Mouse (Mus musculus) hindbrain, embryonic 14.5 days (tissue): ENCODE results near the gene Shmt2. TPM values are rescaled to one million over a fixed set of nuclear protein-coding genes. Genes with fewer than 3 reads are reported as not detected.

Source experiments
- ATAC-seq: fragments of 200-750 bp; cut with Nextera tagmentation; 2 replicates; pipeline ENCODE4 v1.8.0; 2017; ENCODE audit warnings: moderate number of reproducible peaks, mild to moderate bottlenecking, moderate TSS enrichment, moderate library complexity; ENCODE audit not compliant: low FRiP score
- DNase-seq: peaks from one replicate; pipeline ENCODE4 v3.0.0-alpha.2; 2015; ENCODE audit warnings: low spot score
- H3K27ac ChIP-seq: fragments of 300-500 bp; sonication (generic); 2 replicates; pipeline ENCODE4 v1.5.1; 2014; ENCODE audit warnings: mild to moderate bottlenecking, moderate library complexity
- H3K27me3 ChIP-seq: fragments of 300-500 bp; sonication (generic); 2 replicates; pipeline ENCODE4 v1.6.1; 2014; ENCODE audit warnings: mild to moderate bottlenecking, low read length, mixed read lengths; ENCODE audit not compliant: control insufficient read depth, insufficient read depth
- H3K36me3 ChIP-seq: fragments of 300-500 bp; sonication (generic); replicated peaks from 2 replicates; pipeline ENCODE4 v1.6.1; 2014; ENCODE audit not compliant: control insufficient read depth, insufficient read depth
- H3K4me1 ChIP-seq: fragments of 300-500 bp; sonication (generic); replicated peaks from 2 replicates; pipeline ENCODE4 v1.6.1; 2014; ENCODE audit warnings: antibody characterized with exemption, low read length, mixed read lengths; ENCODE audit not compliant: control insufficient read depth, insufficient read depth
- H3K4me2 ChIP-seq: fragments of 300-500 bp; sonication (generic); replicated peaks from 2 replicates; pipeline ENCODE4 v1.6.1; 2014; ENCODE audit warnings: mild to moderate bottlenecking, moderate library complexity
- H3K4me3 ChIP-seq: fragments of 300-500 bp; sonication (generic); replicated peaks from 2 replicates; pipeline ENCODE4 v1.5.1; 2014; ENCODE audit warnings: mild to moderate bottlenecking, low read length
- H3K9ac ChIP-seq: fragments of 300-500 bp; sonication (generic); 2 replicates; pipeline ENCODE4 v1.6.1; 2014
- H3K9me3 ChIP-seq: fragments of 300-500 bp; sonication (generic); 2 replicates; pipeline ENCODE4 v1.6.1; 2016; ENCODE audit warnings: low read length; ENCODE audit not compliant: control insufficient read depth
- WGBS: fragments of 180-500 bp; shearing (Covaris S2); extraction: QIAGEN DNeasy Blood & Tissue Kit; methylation state at CpG from one replicate; pipeline ENCODE4 v1.1.7; 2014; 5-methylcytosine and 5-hydroxymethylcytosine counted together
- polyA plus RNA-seq: library from polyadenylated mRNA; unstranded; fragments of >200 nt; fragmentation: Nextera tagmentation; extraction: Ambion mirVana; gene quantifications from 2 replicates; pipeline ENCODE4 v1.2.1, GENCODE M21; 2014

Gene Shmt2
- polyA plus RNA-seq, 1 experiment from 2014 or later: 45.6 TPM

- no peak overlapping the region for H3K4me3 ChIP-seq
- H3K27ac ChIP-seq: 0 out of 2 replicates have a peak overlapping the region, but pooled peaks have one; percentile 36
- peaks cover 28% of the 10 kb centered on the region; the same call in 1 of the 2 replicates for H3K4me1 ChIP-seq
- WGBS: 27% methylated on average over 7 of the region's 7 CpGs
- H3K27me3 ChIP-seq: peaks cover 10% of the 10 kb centered on the region; the same call in 1 of the 2 replicates
- H3K36me3 ChIP-seq: peaks cover 50% of the 10 kb centered on the region
- H3K9ac ChIP-seq: no peak overlapping the region
- H3K9me3 ChIP-seq: no peaks in the 10 kb centered on the region
- peak; percentile 24; the same call in 1 of the 2 replicates for ATAC-seq
- peak; percentile 84 for DNase-seq
- no peak overlapping the region for H3K4me2 ChIP-seq
Observed at GRCm38 (mm10) chr10:127537854-127538583, 15.8 kb upstream of the Shmt2 start.

- Histone ChIP-seq H3K27ac (peak overlapping the region; percentile 86; the same call in 1 of the 2 replicates), H3K4me3 (no peak overlapping the region), H3K4me1 (peaks cover 31% of the 10 kb centered on the region; the same call in 1 of the 2 replicates), H3K9ac (no peak overlapping the region), H3K9me3 (no peaks in the 10 kb centered on the region), H3K36me3 (peaks cover 37% of the 10 kb centered on the region), H3K4me2 (0 out of 2 replicates have a peak overlapping the region, but pooled peaks have one; percentile 16), H3K27me3 (peaks cover 11% of the 10 kb centered on the region; the same call in 1 of the 2 replicates)
- peak; percentile 32; the same call in 1 of the 2 replicates for ATAC-seq
- 7% methylated on average over 8 of the region's 8 CpGs for WGBS
- peak; percentile 75 for DNase-seq
Observed at GRCm38 (mm10) chr10:127536586-127537314, 14.5 kb upstream of the Shmt2 start.

DNA sequence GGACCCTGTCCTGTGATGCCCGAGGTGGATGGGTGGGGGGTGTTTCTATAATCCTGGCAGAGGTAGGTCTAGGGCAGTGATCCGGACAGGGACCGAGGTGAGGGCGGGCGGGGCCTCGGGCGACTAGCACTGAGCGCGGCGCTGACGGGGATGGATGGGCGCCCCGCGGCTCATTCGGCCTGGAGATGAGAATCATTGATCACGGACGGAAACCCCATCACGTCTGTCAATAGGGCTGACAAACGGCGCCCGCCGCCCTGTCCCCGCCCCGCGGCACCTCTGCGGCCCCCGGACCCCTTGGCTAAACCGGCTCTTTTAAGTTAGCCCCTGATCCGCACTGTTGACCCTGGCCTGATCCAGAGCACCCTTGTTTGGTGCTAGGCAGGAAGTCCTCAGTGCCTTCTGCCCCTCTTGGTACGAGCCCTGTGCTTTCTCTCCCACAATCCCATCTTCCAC, 12.7 kb upstream of the Shmt2 start:
- Histone ChIP-seq H3K9ac (peak overlapping the region; percentile 81), H3K4me1 (peaks cover 48% of the 10 kb centered on the region), H3K36me3 (peaks cover 19% of the 10 kb centered on the region), H3K27me3 (peaks cover 14% of the 10 kb centered on the region), H3K9me3 (no peaks in the 10 kb centered on the region), H3K4me3 (peak overlapping the region; percentile 65), H3K27ac (peak overlapping the region; percentile 86), H3K4me2 (peak overlapping the region; percentile 84)
- WGBS: under 1% methylated on average over 30 of the region's 30 CpGs
- no peak for ATAC-seq
- DNase-seq: no peak

DNA sequence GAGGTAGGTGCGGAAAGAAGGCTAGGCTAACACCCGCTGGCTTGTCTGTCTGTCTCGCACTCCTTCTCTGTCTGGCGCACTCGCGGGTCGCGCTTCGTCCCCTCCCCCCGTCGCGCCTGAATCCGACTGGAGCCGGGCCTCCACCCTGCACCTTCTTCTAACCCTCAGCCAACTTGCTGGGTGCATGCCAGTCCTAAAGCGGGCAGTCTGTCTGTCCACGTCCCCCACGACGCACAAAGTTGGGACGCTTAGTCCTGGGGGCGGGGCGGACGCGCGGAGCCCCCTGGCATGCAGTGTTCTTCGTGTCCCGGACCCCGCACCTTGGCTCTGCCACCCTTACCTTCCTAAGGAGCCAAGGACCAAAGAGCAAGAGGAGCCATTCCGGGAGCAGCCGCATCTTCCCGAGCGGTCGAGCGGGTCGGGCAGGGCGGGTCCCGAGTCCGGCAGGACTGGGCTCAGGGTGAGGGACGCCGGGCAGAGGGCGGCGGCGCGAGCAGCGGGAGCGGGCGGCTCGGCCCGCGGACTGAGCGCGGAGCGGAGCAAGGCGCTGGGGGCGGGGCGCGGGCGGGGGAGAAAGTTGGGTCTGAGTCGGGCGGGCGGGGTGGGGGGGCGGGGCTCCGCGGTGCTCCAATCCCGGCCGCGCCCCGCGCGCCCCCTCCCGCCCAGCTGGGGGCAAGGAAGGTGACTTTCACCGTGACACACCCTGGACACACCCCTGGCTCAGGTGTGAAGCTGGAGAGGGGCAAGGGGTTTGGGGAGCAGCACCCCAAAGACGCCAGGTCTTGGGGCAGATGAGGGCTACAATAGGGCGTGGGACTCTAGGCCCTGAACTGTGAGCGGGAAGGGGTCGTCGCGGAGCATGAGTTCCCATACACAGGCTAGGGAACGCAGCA, 12.0 kb upstream of the Shmt2 start, which contains the start of gene Nxph4:
Gene Nxph4, minus strand, starts transcription at position 524 of the 893 bp plus-strand sequence.
- Histone ChIP-seq H3K9ac (peak within 1 kb of the TSS; percentile 81), H3K27ac (peak within 1 kb of the TSS; percentile 86), H3K4me3 (peak within 1 kb of the TSS; percentile 65), H3K9me3 (no peaks in the 10 kb centered on the region), H3K27me3 (peaks cover 21% of the 10 kb centered on the region), H3K4me2 (peak within 1 kb of the TSS; percentile 84), H3K36me3 (peaks cover 12% of the 10 kb centered on the region), H3K4me1 (peaks cover 55% of the 10 kb centered on the region)
- under 1% methylated on average over 73 of the region's 78 CpGs for WGBS
- DNase-seq: no peak
- no peak for ATAC-seq

GRCm38 (mm10) chr10:127531548-127531947, 9.3 kb upstream of the Shmt2 start:
- Histone ChIP-seq H3K27ac (peak overlapping the region; percentile 86), H3K27me3 (peaks cover 37% of the 10 kb centered on the region)
- 4% methylated on average over 4 of the region's 4 CpGs for WGBS

GRCm38 (mm10) chr10:127530945-127531344, 8.7 kb upstream of the Shmt2 start:
- no peaks in the 10 kb centered on the region for H3K36me3 ChIP-seq
- ATAC-seq (no peak), DNase-seq (no peak)
- no peaks in the 10 kb centered on the region for H3K9me3 ChIP-seq
- peak overlapping the region; percentile 86 for H3K27ac ChIP-seq
- peaks cover 75% of the 10 kb centered on the region for H3K4me1 ChIP-seq
- WGBS: 2% methylated on average over 15 of the region's 25 CpGs
- peak overlapping the region; percentile 81 for H3K9ac ChIP-seq
- peak overlapping the region; percentile 84 for H3K4me2 ChIP-seq
- peak overlapping the region; percentile 65 for H3K4me3 ChIP-seq
- peaks cover 41% of the 10 kb centered on the region for H3K27me3 ChIP-seq

More at GRCm38 (mm10) chr10:127531548-127531947, 9.3 kb upstream of the Shmt2 start:
- DNase-seq (no peak), ATAC-seq (no peak)
- Histone ChIP-seq H3K36me3 (no peaks in the 10 kb centered on the region), H3K4me2 (peak overlapping the region; percentile 84), H3K4me3 (peak overlapping the region; percentile 65), H3K9ac (peak overlapping the region; percentile 81), H3K9me3 (no peaks in the 10 kb centered on the region), H3K4me1 (peaks cover 75% of the 10 kb centered on the region)

GRCm38 (mm10) chr10:127527481-127527880, 5.2 kb upstream of the Shmt2 start:
- Histone ChIP-seq H3K27me3 (peaks cover 43% of the 10 kb centered on the region), H3K4me1 (peaks cover 74% of the 10 kb centered on the region), H3K4me2 (peak overlapping the region; percentile 84), H3K9ac (peak overlapping the region; percentile 81), H3K27ac (peak overlapping the region; percentile 86), H3K4me3 (peak overlapping the region; percentile 65), H3K36me3 (no peaks in the 10 kb centered on the region), H3K9me3 (no peaks in the 10 kb centered on the region)
- peak; percentile 36 for ATAC-seq
- no peak for DNase-seq
- WGBS: 1% methylated on average over 17 of the region's 17 CpGs

DNA sequence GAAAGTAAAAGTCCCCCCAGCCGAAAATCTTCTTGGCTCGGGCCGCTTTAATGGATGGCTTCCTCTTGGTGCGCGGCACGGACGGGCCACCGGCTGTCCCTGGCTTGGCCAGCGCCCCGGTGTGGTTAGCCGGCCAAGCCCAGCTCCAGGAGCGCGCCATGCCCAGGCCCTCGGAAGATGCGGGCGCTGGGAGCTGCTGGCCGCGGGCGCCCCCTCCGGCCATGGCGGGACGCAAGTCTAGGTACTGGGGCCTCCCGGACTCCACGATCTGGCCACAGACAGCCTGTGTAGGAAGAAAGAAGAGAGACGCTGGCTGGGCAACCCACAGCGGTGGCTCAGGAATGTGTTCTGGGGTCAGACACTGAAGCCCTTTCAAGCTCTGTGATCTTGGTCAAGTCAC, 4.4 kb upstream of the Shmt2 start:
- DNase-seq: no peak
- peaks cover 77% of the 10 kb centered on the region for H3K4me1 ChIP-seq
- peak overlapping the region; percentile 86 for H3K27ac ChIP-seq

More for the DNA sequence above, 4.4 kb upstream of the Shmt2 start:
- Histone ChIP-seq H3K36me3 (no peaks in the 10 kb centered on the region), H3K4me2 (peak overlapping the region; percentile 84), H3K27me3 (peaks cover 43% of the 10 kb centered on the region), H3K9ac (peak overlapping the region; percentile 81), H3K4me3 (peak overlapping the region; percentile 65), H3K9me3 (no peaks in the 10 kb centered on the region)
- no peak for ATAC-seq
- WGBS: under 1% methylated on average over 26 of the region's 26 CpGs
